Mouse (Mus musculus) CH12.LX (cell line): ENCODE data around the gene Ctnna3. TPM values are rescaled to one million over a fixed set of nuclear protein-coding genes. Genes with fewer than 3 reads are reported as not detected.

Source experiments
- DNase-seq: peaks from one replicate; pipeline ENCODE4 v3.0.0-alpha.2; 2013; ENCODE audit errors: extremely low read depth
- H3K27ac ChIP-seq: 2 replicates; pipeline ENCODE4 v1.5.1; 2012; ENCODE audit warnings: low read depth, mild to moderate bottlenecking, control low read depth, moderate library complexity; ENCODE audit not compliant: insufficient read depth
- H3K27me3 ChIP-seq: replicated peaks from 2 replicates; pipeline ENCODE3; 2012; ENCODE audit warnings: inconsistent platforms
- H3K36me3 ChIP-seq, 2 experiments: replicated peaks in 1 of 2; 2 replicates each; pipeline versions ENCODE3 to v1.6.1; 2012; ENCODE audit warnings: inconsistent platforms in 1 of 2, low read length in 1 of 2, mild to moderate bottlenecking in 1 of 2, mixed read lengths in 1 of 2, moderate library complexity in 1 of 2; ENCODE audit not compliant: control insufficient read depth in 1 of 2, insufficient read depth in 1 of 2
- H3K4me1 ChIP-seq, 2 experiments: 2 replicates each; pipeline ENCODE4 v1.6.1; 2012; ENCODE audit warnings: inconsistent platforms in 1 of 2, moderate library complexity in 1 of 2; ENCODE audit not compliant: insufficient read depth in 2 of 2, control insufficient read depth in 1 of 2
- H3K4me2 ChIP-seq: 2 replicates; pipeline ENCODE4 v1.6.1; 2012; ENCODE audit warnings: low read depth, mild to moderate bottlenecking, control low read depth; ENCODE audit not compliant: poor library complexity, insufficient read depth, severe bottlenecking
- H3K4me3 ChIP-seq, 3 experiments: fragments of 150-350 bp in 1 of 3; sonication (generic) in 1 of 3; replicated peaks in 1 of 3; 2 replicates each; pipeline versions ENCODE3 to v1.5.1; 2011 to 2012; ENCODE audit warnings: low read depth in 2 of 3, low read length in 2 of 3, mild to moderate bottlenecking in 2 of 3, moderate library complexity in 2 of 3, control low read depth in 1 of 3, improper control_type of control experiment in 1 of 3, inconsistent platforms in 1 of 3, mixed read lengths in 1 of 3; ENCODE audit not compliant: poor library complexity in 1 of 3
- H3K79me2 ChIP-seq: replicated peaks from 2 replicates; pipeline ENCODE4 v1.6.1; 2012; ENCODE audit warnings: mild to moderate bottlenecking, moderate library complexity; ENCODE audit not compliant: control insufficient read depth, poor library complexity, insufficient read depth, severe bottlenecking; ENCODE audit errors: extremely low read depth
- H3K9ac ChIP-seq: 2 replicates; pipeline ENCODE4 v1.6.1; 2012; ENCODE audit warnings: low read depth, mild to moderate bottlenecking, control low read depth, moderate library complexity; ENCODE audit not compliant: insufficient read depth
- H3K9me3 ChIP-seq: replicated peaks from 2 replicates; pipeline ENCODE3; 2012; ENCODE audit warnings: low read length, inconsistent platforms, mixed read lengths
- CHD1 ChIP-seq: IDR thresholded peaks from 2 replicates; pipeline ENCODE4 v1.6.1; 2012; ENCODE audit warnings: low read depth, low read length, improper control_type of control experiment, inconsistent platforms
- CTCF ChIP-seq, 2 experiments: IDR thresholded peaks in 1 of 2; conservative IDR thresholded peaks in 1 of 2; 2 replicates each; pipeline ENCODE4 v1.5.1; 2011 to 2012; ENCODE audit warnings: low read depth in 2 of 2, low read length in 2 of 2, improper control_type of control experiment in 1 of 2, inconsistent platforms in 1 of 2, mild to moderate bottlenecking in 1 of 2, moderate library complexity in 1 of 2
- ELF1 ChIP-seq: IDR thresholded peaks from 2 replicates; pipeline ENCODE4 v1.6.1; 2014; ENCODE audit warnings: low read depth, mild to moderate bottlenecking, inconsistent platforms, low read length, improper control_type of control experiment
- ETS1 ChIP-seq: conservative IDR thresholded peaks from 2 replicates; pipeline ENCODE4 v1.6.1; 2012; ENCODE audit warnings: low read depth, mild to moderate bottlenecking, inconsistent platforms, low read length, improper control_type of control experiment, moderate library complexity
- GABPA ChIP-seq: IDR thresholded peaks from 2 replicates; pipeline ENCODE4 v1.6.1; 2012; ENCODE audit warnings: low read depth, low read length, improper control_type of control experiment, inconsistent platforms; ENCODE audit not compliant: insufficient replicate concordance
- JUN ChIP-seq: IDR thresholded peaks from 2 replicates; pipeline ENCODE4 v1.6.1; 2011; ENCODE audit warnings: low read depth, mild to moderate bottlenecking, low read length, improper control_type of control experiment, moderate library complexity; ENCODE audit not compliant: insufficient read depth
- JUND ChIP-seq: conservative IDR thresholded peaks from 2 replicates; pipeline ENCODE4 v1.6.1; 2011; ENCODE audit warnings: low read depth, low read length, improper control_type of control experiment
- MAFK ChIP-seq: IDR thresholded peaks from 2 replicates; pipeline ENCODE4 v1.6.1; 2011; ENCODE audit warnings: low read length, improper control_type of control experiment; ENCODE audit not compliant: insufficient replicate concordance
- NELFE ChIP-seq: IDR thresholded peaks from 2 replicates; pipeline ENCODE4 v1.6.1; 2011; ENCODE audit warnings: low read depth, low read length, improper control_type of control experiment
- RCOR1 ChIP-seq: conservative IDR thresholded peaks from 2 replicates; pipeline ENCODE4 v1.6.1; 2012; ENCODE audit warnings: low read depth, mild to moderate bottlenecking, inconsistent platforms, low read length, improper control_type of control experiment
- SMC3 ChIP-seq: IDR thresholded peaks from 2 replicates; pipeline ENCODE4 v1.6.1; 2011; ENCODE audit warnings: low read depth, low read length, improper control_type of control experiment
- UBTF ChIP-seq: IDR thresholded peaks from 2 replicates; pipeline ENCODE4 v1.6.1; 2012; ENCODE audit warnings: low read depth, mild to moderate bottlenecking, inconsistent platforms, low read length, improper control_type of control experiment, moderate library complexity
- USF2 ChIP-seq: conservative IDR thresholded peaks from 2 replicates; pipeline ENCODE4 v1.6.1; 2011; ENCODE audit warnings: low read depth, low read length, improper control_type of control experiment
- ZC3H11A ChIP-seq: IDR thresholded peaks from 2 replicates; pipeline ENCODE4 v1.6.1; 2012; ENCODE audit warnings: low read depth, mild to moderate bottlenecking, inconsistent platforms, low read length, improper control_type of control experiment
- dilution Hi-C: fragments of 300-500 bp; cut with MboI; formaldehyde crosslinking; loops from 2 replicates; pipeline ENCODE4 v1.14.3; 2020; ENCODE audit warnings: low sequenced_read_pairs; ENCODE audit not compliant: extremely low pct_unique_long_range_greater_than_20kb, extremely low pct_ligation_motif_present
- in situ Hi-C: fragments of 300-500 bp; cut with MboI; formaldehyde crosslinking; loops from 3 replicates; pipeline ENCODE4 v1.14.3; 2019; ENCODE audit warnings: low sequenced_read_pairs, low pct_ligation_motif_present, low pct_unique_long_range_greater_than_20kb, mixed read lengths
- polyA plus RNA-seq: library from polyadenylated mRNA; unstranded; fragments of >175 nt; gene quantifications from 2 replicates; pipeline ENCODE4 v1.2.1, GENCODE M21; 2012; ENCODE audit warnings: low read depth; ENCODE audit not compliant: insufficient read length
- total RNA-seq, 2 experiments: library from RNA; depleted of rRNA; stranded (reverse); fragments of 300-350 nt in 1 of 2; fragments of >200 nt in 1 of 2; gene quantifications; 2 replicates each; pipeline ENCODE4 v1.2.3; 2012 to 2014

The Ctnna3 gene
- total and polyA plus RNA-seq, 3 experiments: 0.09 TPM; not detected in 2

- in situ Hi-C loops: no loop called here
Measured at GRCm38 (mm10) chr10:63781948-63782347, 352.1 kb downstream of the Ctnna3 start.

DNA sequence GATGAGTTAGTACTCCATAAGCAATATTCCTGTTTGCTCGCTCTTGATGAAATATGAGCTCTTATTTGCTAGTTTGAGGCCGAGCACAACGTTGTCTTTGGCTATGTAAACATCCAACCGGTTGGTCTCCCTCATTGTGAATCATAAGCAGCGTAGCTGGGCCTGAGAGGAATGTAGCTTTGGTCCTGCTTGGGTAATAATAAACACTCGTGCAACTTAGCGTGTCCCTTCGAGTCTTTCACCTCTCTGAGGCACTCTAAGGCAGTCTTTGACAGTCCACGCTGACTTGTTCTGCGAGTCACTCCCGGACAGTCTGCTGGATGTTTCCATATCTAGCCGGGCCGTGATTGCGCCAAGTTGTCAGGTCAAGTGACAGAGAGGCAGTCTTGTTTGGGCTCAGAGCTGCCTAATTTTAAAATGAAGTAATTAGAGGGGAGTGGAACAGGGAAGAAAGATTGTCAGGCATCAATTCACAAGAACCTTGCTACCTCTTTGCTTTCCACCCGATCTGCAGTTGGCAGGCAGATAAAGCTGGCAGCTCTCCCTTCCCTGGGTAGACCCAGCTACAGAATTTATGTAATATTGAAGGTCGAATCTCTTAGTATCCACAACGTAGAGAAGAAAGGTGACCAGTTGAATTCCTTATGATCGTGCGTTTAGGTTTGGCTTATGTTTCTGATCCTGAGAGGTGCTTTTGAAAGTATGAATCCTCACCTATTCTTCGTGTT, 355.1 kb downstream of the Ctnna3 start:
- no peak for TF ChIP-seq JUND
- TF ChIP-seq ETS1: no peak
- TF ChIP-seq NELFE: no peak
- TF ChIP-seq MAFK: no peak
- no peak for TF ChIP-seq ZC3H11A
- no peak for TF ChIP-seq JUN
- TF ChIP-seq ELF1: no peak
- no peak for TF ChIP-seq UBTF
- no peak for TF ChIP-seq CHD1
- TF ChIP-seq USF2: no peak
- TF ChIP-seq RCOR1: no peak
- no peak for TF ChIP-seq CTCF (conservative IDR thresholded peaks at IDR 0.05 in 1 of 2, IDR thresholded peaks at IDR 0.05 in 1 of 2; ENCODE audit: low read depth in 2 of 2, low read length in 2 of 2)
- Histone ChIP-seq H3K27me3 (no peaks in the 10 kb centered on the region), H3K4me1 (no peaks in the 10 kb centered on the region), H3K79me2 (no peaks in the 10 kb centered on the region), H3K36me3 (no peaks in the 10 kb centered on the region), H3K9me3 (peaks cover 26% of the 10 kb centered on the region), H3K4me2 (no peak overlapping the region), H3K27ac (no peak overlapping the region), H3K4me3 (no peak overlapping the region), H3K9ac (no peak overlapping the region)
- in situ Hi-C loops (no loop called here), dilution Hi-C loops (no loop called here)
- no peak for DNase-seq

More at GRCm38 (mm10) chr10:63781948-63782347, 352.1 kb downstream of the Ctnna3 start:
- no peak for DNase-seq
- no peaks in the 10 kb centered on the region for H3K36me3 ChIP-seq
- TF ChIP-seq USF2: no peak
- TF ChIP-seq SMC3: no peak
- TF ChIP-seq GABPA: no peak
- H3K4me3 ChIP-seq: no peak overlapping the region
- H3K27me3 ChIP-seq: no peaks in the 10 kb centered on the region
- no peak overlapping the region for H3K9ac ChIP-seq
- dilution Hi-C loops: no loop called here
- no peaks in the 10 kb centered on the region for H3K79me2 ChIP-seq
- H3K27ac ChIP-seq: no peak overlapping the region
- no peak overlapping the region for H3K4me2 ChIP-seq
- H3K9me3 ChIP-seq: peaks cover 22% of the 10 kb centered on the region
- no peaks in the 10 kb centered on the region for H3K4me1 ChIP-seq
